Mouse (Mus musculus) G1E (cell line): ENCODE measurements around the gene Trip11.

Experiments used
- CTCF ChIP-seq: IDR thresholded peaks from 2 replicates; pipeline ENCODE4 v1.5.1; 2012; ENCODE audit warnings: low read depth, low read length, inconsistent platforms, mixed read lengths
- GATA1 ChIP-seq: IDR thresholded peaks from 2 replicates; pipeline ENCODE4 v1.6.1; 2012; ENCODE audit warnings: borderline replicate concordance, low read length, inconsistent platforms, mixed read lengths
- GATA2 ChIP-seq: IDR thresholded peaks from 2 replicates; pipeline ENCODE4 v1.6.1; 2012; ENCODE audit warnings: low read depth, low read length, inconsistent platforms, borderline replicate concordance
- POLR2AphosphoS5 ChIP-seq: IDR thresholded peaks from 2 replicates; pipeline ENCODE4 v1.6.1; 2012; ENCODE audit warnings: low read depth, low read length, inconsistent platforms; ENCODE audit not compliant: insufficient replicate concordance
- TAL1 ChIP-seq: conservative IDR thresholded peaks from 2 replicates; pipeline ENCODE4 v1.6.1; 2012; ENCODE audit warnings: low read depth, low read length, inconsistent platforms, mixed read lengths

DNA sequence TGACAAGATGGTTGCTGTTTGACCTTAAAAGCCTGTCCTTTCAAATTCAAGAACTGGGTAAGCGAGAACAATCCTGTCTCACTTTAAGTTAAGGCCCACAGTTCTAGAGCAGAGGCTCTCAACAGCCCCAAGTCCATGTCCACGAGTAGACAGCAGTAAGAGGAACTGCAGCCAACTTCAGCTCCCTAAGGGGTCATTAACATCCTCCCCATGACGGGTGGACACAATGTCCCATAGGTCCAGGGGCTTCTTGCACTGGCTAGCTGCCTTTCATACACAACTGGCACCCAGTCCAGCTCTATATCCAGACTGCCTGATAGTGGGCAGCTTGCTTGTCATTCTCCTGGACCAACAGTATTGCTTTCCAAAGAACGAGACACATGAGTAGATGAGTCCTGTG is 35.7 kb upstream of the Trip11 start:
- TF ChIP-seq CTCF: no peak
- no peak for TF ChIP-seq TAL1
- TF ChIP-seq GATA1: no peak
- TF ChIP-seq POLR2AphosphoS5: no peak
- TF ChIP-seq GATA2: no peak
